Mouse (Mus musculus) right cerebral cortex, postnatal 36 days (tissue): ENCODE measurements around the gene Olfr951.

Experiments used
- DNase-seq, 2 experiments: peaks; one replicate each; pipeline ENCODE4 v3.0.0; 2022; ENCODE audit warnings: low spot score in 2 of 2, mixed read lengths in 1 of 2

Olfr951 gene

DNA sequence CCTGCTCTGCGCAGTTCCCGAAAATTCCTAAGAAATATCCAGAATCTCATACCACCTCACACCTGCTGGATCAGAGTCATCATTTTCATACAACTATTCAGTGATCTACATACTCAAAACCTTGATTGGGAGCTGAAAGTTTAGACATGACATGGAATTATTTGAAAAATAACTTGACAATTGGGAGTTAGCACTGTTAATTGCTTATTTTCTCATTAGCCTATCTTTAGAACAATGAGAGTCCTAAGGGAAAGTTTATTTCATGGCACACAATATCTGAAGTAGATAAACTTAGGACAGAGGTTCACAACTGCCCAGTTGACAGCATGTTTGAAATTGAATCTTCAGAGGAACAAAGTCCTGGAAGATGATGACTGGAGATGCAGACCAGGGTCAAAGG is at the start of gene Olfr951:
TSS of gene Olfr951 (plus strand) at position 301 of the 400 bp plus-strand sequence.
- DNase-seq: no peak

- DNase-seq: no peak
Measured at GRCm38 (mm10) chr9:39427048-39427447, 39.8 kb downstream of the Olfr951 start, which contains the start of gene Olfr952. Gene Olfr952 (minus strand): TSS chr9:39427148.
